Mouse (Mus musculus) splenic B cell, adult 2 months (primary cell): ENCODE results near the gene Ccdc81.

Experiments
- DNase-seq: peaks from one replicate; pipeline ENCODE4 v3.0.0-alpha.2; 2011; ENCODE audit warnings: low read depth, low spot score
- H3K27me3 ChIP-seq: 2 replicates; pipeline ENCODE4 v1.6.1; 2012; ENCODE audit warnings: mild to moderate bottlenecking, low read length, moderate library complexity, mixed read lengths; ENCODE audit not compliant: control insufficient read depth, poor library complexity, insufficient read depth, severe bottlenecking
- H3K36me3 ChIP-seq: 2 replicates; pipeline ENCODE4 v1.6.1; 2012; ENCODE audit warnings: mild to moderate bottlenecking, low read length, moderate library complexity, mixed read lengths; ENCODE audit not compliant: control insufficient read depth, poor library complexity, insufficient read depth, severe bottlenecking

Gene Ccdc81

DNA sequence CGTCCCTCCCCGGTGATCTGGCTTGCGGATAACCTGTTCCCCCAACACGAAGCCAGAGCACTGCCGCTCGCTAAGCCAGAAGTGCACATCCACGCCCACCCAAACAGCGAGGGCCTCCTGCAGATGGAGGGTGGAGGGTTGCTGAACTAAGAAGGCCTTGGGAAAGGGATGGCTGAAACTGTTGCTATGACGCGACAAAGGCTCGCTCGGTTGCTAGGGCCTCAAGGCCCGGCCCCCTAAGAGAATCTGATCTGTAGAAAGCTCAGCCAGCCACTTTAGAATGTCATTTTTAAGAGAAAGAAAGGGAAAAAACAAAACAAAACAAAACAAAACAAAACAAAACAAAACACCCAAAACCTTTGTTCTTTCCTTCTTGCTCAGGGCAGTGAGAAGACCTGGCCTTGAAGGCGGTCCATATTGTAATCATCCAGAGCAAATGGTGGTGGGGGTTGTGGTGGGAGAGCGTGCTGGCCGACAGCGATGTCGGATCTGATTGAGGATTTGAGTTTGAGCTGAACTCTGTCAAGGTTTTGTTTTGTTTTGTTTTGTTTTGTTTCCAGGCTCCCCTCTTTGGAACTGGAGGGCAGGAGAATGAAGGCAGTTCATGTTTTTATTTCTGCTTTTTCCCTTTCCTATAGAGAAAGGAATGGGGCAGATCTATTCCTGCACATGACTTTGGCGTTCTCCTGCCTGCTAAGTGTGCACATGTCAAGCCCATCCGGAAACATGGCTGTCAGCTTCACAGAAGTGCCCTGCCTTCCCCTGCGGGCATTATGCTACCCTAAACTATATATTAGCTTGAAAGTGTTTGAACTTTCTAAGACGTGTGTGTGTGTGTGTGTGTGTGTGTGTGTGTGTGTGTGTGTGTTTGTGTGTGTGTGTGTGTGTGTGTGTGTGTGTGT, at the start of gene Ccdc81:
TSS of gene Ccdc81 (minus strand) at position 188 of the 902 bp plus-strand sequence.
- DNase-seq, result no peak
- Histone ChIP-seq H3K27me3 (no peaks in the 10 kb centered on the region), H3K36me3 (no peaks in the 10 kb centered on the region)

DNA sequence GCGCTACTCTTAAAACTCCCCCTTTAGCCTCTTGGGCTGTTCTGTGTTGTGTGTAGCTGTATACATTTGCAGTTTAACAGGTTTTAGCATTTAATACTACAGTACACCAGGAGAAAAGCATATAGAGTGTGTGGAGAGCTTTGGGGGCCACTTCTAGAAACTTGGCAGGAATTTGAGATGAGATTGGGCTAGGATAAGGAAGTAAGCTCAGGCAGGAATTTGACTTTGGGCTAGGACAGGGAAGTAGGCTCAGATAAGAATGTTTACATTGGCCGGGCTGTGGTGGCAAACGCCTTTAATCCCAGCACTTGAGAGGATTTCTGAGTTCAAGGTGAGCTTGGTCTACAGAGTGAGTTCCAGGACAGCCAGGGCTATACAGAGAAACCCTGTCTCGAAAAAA, 46.0 kb upstream of the Ccdc81 start:
- no peaks in the 10 kb centered on the region for H3K27me3 ChIP-seq
- no peak for DNase-seq
- H3K36me3 ChIP-seq, result 0 out of 2 replicates have a peak, but pooled peaks cover 3% of the 10 kb centered on the region

DNA sequence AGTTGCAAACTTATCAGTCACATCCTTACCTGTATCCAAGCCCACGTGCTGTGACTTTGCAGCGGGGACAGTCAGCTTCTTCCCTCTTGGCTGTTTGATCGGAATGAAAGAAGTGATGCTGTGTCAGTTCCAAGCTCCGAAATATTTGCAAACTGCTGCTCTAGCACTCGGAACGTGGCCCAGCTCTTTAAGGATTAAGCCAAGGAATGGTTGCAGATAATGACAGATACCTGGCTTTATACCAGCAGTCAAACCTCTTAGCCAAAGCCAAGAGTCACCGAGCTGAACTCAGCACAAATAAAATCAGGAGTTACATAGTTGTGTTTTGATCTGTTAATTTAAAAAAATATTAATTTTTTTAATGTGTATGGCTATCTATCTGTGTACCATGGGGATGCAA, 44.6 kb upstream of the Ccdc81 start:
- no peaks in the 10 kb centered on the region for H3K36me3 ChIP-seq
- H3K27me3 ChIP-seq, result no peaks in the 10 kb centered on the region
- no peak for DNase-seq

DNA sequence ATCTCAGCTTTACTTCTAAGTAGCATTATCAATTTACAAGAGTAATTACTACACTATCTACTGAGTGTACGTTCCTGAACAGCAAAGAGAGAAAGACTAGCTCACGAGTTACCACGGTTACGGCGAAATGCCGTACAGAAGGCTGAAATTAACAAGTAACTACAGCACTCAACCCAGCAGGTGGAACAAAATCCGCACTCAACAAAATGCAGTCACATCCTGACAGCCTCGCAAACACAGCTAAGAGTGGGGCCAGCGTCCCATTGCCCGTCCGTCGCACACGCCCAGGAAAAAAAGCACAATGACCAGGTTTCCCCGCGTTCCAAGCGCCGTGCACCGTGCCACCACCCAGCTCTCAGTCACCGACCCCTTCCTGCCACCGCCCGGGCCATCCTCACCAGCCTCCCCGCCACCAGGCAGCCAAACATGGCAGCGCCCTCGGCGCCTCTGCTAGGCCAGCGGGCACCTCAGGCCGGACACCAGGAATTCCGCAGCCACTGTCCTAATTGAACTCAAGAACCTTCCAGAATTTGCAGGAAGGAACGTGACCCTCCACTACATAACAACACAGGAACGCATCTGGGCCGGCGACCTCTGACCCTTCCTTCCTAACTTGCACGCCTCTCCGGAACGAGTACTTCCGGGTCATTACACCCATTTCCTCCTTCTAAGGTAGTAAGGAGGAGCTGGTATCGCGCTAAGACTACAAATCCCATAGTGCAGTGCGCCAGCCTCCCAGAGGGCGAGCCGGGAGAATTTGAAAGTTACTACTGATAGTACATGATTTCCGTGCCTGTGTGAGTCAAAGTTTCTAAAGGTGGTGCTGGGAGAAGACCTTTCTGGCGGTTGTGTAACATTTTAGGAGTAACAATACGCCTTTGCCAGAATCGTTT, 37.4 kb upstream of the Ccdc81 start, which contains the start of gene Hikeshi:
TSS of gene Hikeshi (minus strand) at position 634 of the 893 bp plus-strand sequence.
- Histone ChIP-seq H3K27me3 (no peaks in the 10 kb centered on the region), H3K36me3 (no peaks in the 10 kb centered on the region)
- DNase-seq, result peak; percentile 99

DNA sequence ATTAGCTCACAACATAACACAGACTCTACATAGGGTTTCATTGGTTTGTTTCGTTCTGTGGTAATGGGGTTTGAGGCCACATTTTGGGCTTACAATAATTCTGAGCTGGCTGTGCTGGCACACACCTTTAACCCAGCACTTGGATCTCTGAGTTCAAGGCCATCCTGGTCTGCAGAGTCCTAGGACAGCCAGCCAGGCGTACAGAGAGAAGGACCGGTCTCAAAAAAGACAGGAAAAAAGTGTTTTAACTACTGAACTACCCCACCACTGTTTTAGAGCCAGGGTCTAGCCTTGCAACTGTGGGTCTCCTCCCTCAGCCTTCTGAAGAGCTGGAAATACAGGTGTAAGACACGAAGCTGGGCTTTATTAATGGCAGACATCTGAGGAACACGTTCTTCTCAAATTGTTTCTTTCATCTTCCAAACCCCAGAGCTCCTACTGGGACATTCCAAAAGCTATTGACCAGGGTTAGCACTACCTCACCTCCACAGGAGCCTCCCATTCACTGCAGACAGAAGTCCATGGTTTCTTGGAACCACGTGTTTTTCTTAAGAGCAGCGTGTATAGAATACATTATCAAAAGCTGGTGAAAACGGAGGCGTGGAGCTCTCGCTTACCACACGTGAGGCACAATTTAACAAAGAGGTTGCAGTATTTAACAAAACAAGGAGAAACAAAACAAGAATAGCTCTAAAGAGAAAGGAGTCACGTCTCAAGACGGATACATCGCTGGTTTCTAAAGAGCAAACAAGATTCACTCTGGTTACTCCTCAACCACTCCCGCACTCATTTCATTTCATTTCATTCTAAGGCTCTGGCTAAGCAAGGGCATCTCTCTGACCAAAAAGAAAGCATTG, 36.3 kb upstream of the Ccdc81 start:
- no peaks in the 10 kb centered on the region for H3K27me3 ChIP-seq
- no peaks in the 10 kb centered on the region for H3K36me3 ChIP-seq
- DNase-seq, result no peak

DNA sequence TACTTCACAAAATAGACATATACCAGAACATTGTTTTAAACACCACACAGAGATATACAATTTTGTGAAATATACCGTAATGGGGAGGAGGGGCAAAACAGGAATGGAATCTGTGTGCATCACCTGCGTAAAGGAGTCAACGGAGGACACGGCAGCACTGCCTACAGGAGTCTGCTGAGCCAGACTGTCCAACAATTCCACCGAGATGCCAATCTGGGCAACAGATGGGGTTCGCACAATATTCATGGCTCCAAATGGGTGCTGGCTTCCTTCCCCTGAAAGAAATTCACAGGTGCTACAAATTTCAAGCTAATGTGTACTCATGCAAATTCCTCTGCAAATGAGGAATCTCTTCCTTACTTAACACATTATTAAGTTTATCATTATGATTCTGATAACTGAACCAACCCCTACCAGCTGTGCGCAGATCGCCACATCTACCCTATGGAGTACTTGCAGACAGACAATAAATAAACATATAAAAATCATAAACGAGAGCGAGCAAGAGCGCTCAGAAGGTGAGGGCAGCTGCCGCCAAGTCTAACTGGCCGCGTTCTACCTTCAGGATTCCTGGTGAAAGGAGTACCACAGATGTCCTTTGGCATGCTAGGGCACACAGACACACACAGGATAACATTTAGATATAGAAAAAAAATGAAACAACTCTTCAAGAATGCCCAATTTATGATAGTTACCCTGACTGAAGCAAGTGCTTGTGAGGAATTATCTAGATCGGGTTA, 20.2 kb upstream of the Ccdc81 start:
- no peaks in the 10 kb centered on the region for H3K27me3 ChIP-seq
- DNase-seq, result no peak

DNA sequence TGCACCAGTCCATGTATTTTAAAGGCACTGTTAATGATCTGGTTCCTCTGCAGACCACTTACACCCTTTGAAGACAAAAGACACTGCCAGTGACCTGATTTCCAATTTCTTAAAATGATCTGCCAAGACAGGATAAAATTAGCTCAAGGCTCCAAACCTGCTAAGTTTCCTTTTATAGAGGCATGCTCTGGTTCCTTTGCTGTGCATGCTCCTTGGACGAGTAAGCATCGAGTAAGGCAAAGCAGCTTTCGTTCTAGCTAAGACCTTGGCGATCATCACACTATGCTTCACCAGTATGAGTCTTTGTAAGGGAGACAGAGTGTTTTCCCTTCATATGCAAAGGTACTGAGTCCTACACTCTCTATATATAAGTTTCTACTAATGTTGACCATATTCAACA, 14.3 kb upstream of the Ccdc81 start:
- Histone ChIP-seq H3K36me3 (no peaks in the 10 kb centered on the region), H3K27me3 (no peaks in the 10 kb centered on the region)
- DNase-seq, result no peak

More for the DNA sequence above, 20.2 kb upstream of the Ccdc81 start:
- H3K36me3 ChIP-seq, result no peaks in the 10 kb centered on the region

DNA sequence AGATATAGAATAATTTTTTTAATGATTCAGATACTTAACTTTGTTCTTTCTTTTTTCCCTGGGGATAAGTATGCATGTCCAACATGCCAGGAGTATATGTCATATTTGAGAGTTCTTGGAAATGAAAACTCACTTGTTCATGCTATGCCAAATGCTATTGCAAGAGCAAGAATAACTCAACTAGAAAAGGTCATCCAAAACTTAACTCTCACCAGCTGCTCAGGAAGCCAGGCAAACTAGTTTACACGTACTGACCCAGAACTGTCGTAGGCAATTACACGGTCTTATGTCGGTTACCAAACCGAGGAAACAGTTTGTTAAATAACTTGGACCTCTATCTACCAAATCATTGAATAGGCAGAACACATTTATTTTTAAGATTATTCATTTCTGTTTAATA, 13.3 kb upstream of the Ccdc81 start:
- H3K36me3 ChIP-seq, result no peaks in the 10 kb centered on the region
- DNase-seq, result no peak
- no peaks in the 10 kb centered on the region for H3K27me3 ChIP-seq

GRCm38 (mm10) chr7:89913432-89914158, 10.2 kb upstream of the Ccdc81 start:
- H3K27me3 ChIP-seq, result no peaks in the 10 kb centered on the region
- no peaks in the 10 kb centered on the region for H3K36me3 ChIP-seq
- DNase-seq, result no peak

- no peaks in the 10 kb centered on the region for H3K27me3 ChIP-seq
- no peaks in the 10 kb centered on the region for H3K36me3 ChIP-seq
- no peak for DNase-seq
Measured at GRCm38 (mm10) chr7:89912356-89912755, 8.9 kb upstream of the Ccdc81 start.

DNA sequence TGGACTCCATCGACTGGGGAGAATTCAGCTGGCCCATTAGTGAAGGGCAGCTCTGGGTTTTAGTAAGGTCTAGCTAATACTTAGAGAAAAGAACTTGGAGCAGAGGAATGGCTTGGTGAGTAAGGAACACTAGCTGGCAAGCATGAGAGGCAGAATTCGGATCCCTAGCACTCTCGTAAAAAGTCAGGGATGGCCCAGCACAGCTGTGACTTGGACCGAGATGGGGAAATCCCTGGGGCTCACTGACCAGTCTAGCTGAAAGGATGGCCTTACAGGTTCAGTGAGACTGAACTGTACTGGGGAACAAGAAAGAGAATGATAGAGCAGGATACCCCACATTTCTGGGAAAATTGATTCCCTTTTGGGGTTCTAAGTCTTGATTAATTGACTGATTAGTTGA, 6.3 kb upstream of the Ccdc81 start:
- DNase-seq, result no peak
- Histone ChIP-seq H3K36me3 (no peaks in the 10 kb centered on the region), H3K27me3 (no peaks in the 10 kb centered on the region)

DNA sequence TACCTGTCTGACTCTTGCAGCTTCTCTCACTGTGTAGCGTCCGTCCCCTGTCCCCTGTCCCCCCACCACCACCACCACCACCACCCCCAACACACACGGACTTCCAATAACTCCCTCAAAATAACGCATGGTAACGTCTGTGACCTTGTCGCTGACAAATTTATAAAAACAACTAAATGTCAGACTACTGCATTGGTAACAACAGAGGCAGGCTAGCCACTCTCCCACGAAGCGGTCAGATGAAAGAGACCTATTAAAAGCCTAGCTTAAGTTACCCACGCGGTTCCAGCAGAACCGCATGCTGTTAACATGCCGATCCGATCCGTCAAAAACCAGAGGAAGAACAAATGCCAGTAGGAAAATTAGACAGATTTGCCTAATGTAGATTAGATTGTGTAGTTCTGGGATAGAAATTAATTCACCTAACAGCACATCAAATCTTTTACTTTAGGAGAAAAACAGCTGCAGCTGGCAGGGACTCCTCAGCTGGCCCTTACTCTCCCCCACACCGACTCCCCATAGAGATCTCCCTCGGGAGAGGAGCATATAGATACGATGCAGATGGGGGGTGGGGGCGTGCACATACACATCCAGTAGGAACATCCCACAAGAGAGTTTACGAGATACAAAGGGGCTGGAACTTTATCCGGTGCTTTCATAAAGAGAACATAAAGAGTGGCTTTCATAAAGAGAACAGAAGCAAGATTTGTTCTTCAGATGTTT, 5.6 kb upstream of the Ccdc81 start:
- Histone ChIP-seq H3K36me3 (no peaks in the 10 kb centered on the region), H3K27me3 (no peaks in the 10 kb centered on the region)
- no peak for DNase-seq

GRCm38 (mm10) chr7:89908421-89908820, 5.0 kb upstream of the Ccdc81 start:
- no peak for DNase-seq
- no peaks in the 10 kb centered on the region for H3K36me3 ChIP-seq
- H3K27me3 ChIP-seq, result no peaks in the 10 kb centered on the region
